Mouse (Mus musculus): ENCODE measurements at regions not wholly inside any gene's neighbourhood (a gene's known extent, or its start where the extent isn't known, plus 50 kb on each side); places are given as distances from the start of the nearest gene placed in this dataset.
"Not testable (repeated sequence)": the region's sequence is repeated elsewhere in the genome, so short reads cannot be mapped to it uniquely, and the experiment has no call there.

GRCm38 (mm10) chr13:75461273-75461672, 245.3 kb upstream of the Ell2 start:
- no peak overlapping the region for H3K4me2 ChIP-seq (ENCODE audit: low read length)
- H3K27ac ChIP-seq (ENCODE audit: low read depth, low read length) = no peak overlapping the region
- H3K9ac ChIP-seq (ENCODE audit: low read depth, low read length) = no peak overlapping the region
- ATAC-seq = no peak
- H3K4me3 ChIP-seq (ENCODE audit: low read length) = no peak overlapping the region
- WGBS = 64% methylated on average over 2 of the region's 2 CpGs
- H3K36me3 ChIP-seq (ENCODE audit: control insufficient read depth, insufficient read depth, low read length) = no peaks in the 10 kb centered on the region
- no peaks in the 10 kb centered on the region for H3K27me3 ChIP-seq (replicated peaks; ENCODE audit: control insufficient read depth, insufficient read depth, low read length)
- no peaks in the 10 kb centered on the region for H3K4me1 ChIP-seq (ENCODE audit: control insufficient read depth, insufficient read depth, low read depth, low read length)
- no peaks in the 10 kb centered on the region for H3K9me3 ChIP-seq (ENCODE audit: control insufficient read depth, low read length)

DNA sequence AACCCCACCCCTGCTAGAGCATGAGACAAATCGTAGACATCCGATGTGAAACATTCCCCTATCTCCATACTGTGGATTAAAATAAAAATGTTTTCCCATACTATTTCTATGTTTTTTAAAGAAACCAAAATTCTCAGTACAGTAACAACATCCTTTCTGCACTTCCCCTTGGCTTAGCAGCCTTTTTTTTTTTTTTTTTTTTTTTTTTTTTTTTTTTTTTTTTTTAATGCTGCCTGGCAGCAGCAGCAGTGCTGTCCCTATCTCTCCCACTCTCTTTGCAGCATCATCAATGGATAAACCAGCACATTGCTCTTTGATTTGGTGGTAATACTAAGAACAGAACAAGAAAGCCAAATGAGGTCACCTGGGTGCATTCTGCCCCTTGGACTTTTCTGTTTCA, 239.3 kb upstream of the Ell2 start:
- Histone ChIP-seq H3K9ac (ENCODE audit: low read depth, low read length) (no peak overlapping the region), H3K4me1 (ENCODE audit: control insufficient read depth, insufficient read depth, low read depth, low read length) (no peaks in the 10 kb centered on the region), H3K9me3 (ENCODE audit: control insufficient read depth, low read length) (no peaks in the 10 kb centered on the region), H3K4me2 (ENCODE audit: low read length) (no peak overlapping the region), H3K27ac (ENCODE audit: low read depth, low read length) (no peak overlapping the region), H3K36me3 (ENCODE audit: control insufficient read depth, insufficient read depth, low read length) (no peaks in the 10 kb centered on the region), H3K27me3 (replicated peaks; ENCODE audit: control insufficient read depth, insufficient read depth, low read length) (no peaks in the 10 kb centered on the region), H3K4me3 (ENCODE audit: low read length) (no peak overlapping the region)
- ATAC-seq = no peak
- 96% methylated on average over 2 of the region's 2 CpGs for WGBS

DNA sequence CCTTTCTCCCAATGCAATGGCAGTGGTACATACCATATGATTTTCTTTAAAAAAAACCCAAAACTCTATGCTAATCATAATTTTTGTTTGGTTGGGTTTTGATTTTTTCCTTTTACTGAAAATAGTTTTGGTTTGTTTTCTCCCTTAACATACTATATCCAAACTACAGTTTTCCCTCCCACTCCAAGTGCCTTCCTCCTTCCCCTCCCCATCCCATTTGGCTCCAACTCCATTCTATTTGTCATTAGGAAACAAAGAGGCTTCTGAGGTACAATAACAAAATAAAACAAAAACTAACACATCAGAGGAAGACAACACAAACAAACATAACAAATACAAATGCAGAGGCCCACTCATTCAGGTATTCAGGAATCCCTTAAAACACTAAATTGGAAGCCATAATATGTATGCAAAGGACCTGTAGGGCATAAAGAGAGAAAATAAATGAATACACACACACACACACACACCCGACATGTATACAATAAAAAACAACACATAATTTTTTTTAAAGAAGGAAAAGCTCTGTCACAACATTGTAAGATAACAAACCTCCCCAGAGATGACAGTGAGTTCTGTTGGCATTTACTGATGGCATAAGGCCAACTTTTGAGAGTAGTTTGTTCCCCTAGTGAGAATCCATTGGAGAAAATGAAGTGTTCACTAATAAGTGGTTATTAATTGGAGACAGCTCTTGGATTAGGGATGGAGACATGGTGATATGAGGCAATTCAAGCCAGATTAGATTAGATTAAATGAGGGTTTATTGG, 230.5 kb upstream of the Ell2 start:
- no peak overlapping the region for H3K9ac ChIP-seq (ENCODE audit: low read depth, low read length)

GRCm38 (mm10) chr13:75483157-75483915, 223.2 kb upstream of the Ell2 start:
- ATAC-seq; H3K9ac ChIP-seq (ENCODE audit: low read depth, low read length); H3K9me3 ChIP-seq (ENCODE audit: control insufficient read depth, low read length); H3K27ac ChIP-seq (ENCODE audit: low read depth, low read length); H3K4me3 ChIP-seq (ENCODE audit: low read length); H3K4me2 ChIP-seq (ENCODE audit: low read length); H3K27me3 ChIP-seq (replicated peaks; ENCODE audit: control insufficient read depth, insufficient read depth, low read length); H3K36me3 ChIP-seq (ENCODE audit: control insufficient read depth, insufficient read depth, low read length); H3K4me1 ChIP-seq (ENCODE audit: control insufficient read depth, insufficient read depth, low read depth, low read length): not testable (repeated sequence)
- 90% methylated on average over 7 of the region's 7 CpGs for WGBS

More for the DNA sequence above, 230.5 kb upstream of the Ell2 start:
- Histone ChIP-seq H3K27me3 (replicated peaks; ENCODE audit: control insufficient read depth, insufficient read depth, low read length) (no peaks in the 10 kb centered on the region), H3K4me2 (ENCODE audit: low read length) (no peak overlapping the region), H3K27ac (ENCODE audit: low read depth, low read length) (no peak overlapping the region), H3K36me3 (ENCODE audit: control insufficient read depth, insufficient read depth, low read length) (no peaks in the 10 kb centered on the region), H3K4me3 (ENCODE audit: low read length) (no peak overlapping the region), H3K9me3 (ENCODE audit: control insufficient read depth, low read length) (no peaks in the 10 kb centered on the region; the same call in 1 of the 2 replicates), H3K4me1 (ENCODE audit: control insufficient read depth, insufficient read depth, low read depth, low read length) (no peaks in the 10 kb centered on the region)
- no peak for ATAC-seq
- 91% methylated on average over 1 of the region's 1 CpGs for WGBS

GRCm38 (mm10) chr13:75484252-75484651, 222.3 kb upstream of the Ell2 start:
- not testable (repeated sequence) for H3K4me2 ChIP-seq (ENCODE audit: low read length); H3K9me3 ChIP-seq (ENCODE audit: control insufficient read depth, low read length); H3K4me1 ChIP-seq (ENCODE audit: control insufficient read depth, insufficient read depth, low read depth, low read length); ATAC-seq; H3K4me3 ChIP-seq (ENCODE audit: low read length); H3K27me3 ChIP-seq (replicated peaks; ENCODE audit: control insufficient read depth, insufficient read depth, low read length); H3K36me3 ChIP-seq (ENCODE audit: control insufficient read depth, insufficient read depth, low read length); H3K9ac ChIP-seq (ENCODE audit: low read depth, low read length); H3K27ac ChIP-seq (ENCODE audit: low read depth, low read length)
- 90% methylated on average over 2 of the region's 2 CpGs for WGBS

DNA sequence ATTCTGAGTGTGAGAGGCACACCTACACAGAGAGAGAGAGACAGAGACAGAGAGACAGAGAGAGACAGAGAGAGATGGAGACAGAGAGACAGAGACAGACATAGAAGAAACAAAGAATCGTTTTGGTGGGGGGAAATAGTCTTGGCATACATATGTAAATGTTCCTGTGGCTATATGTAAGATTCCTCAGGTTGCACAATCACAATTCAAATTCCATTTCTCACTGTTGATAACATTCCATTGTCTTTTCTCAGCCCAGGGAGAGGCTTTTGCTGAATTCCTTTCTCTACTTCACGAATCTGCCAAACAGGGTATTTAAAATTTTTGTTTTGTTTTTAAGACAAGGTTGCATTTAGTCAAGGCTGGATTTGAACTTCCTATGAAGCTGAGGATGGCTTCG, 205.0 kb upstream of the Ell2 start:
- no peak for ATAC-seq
- Histone ChIP-seq H3K9ac (ENCODE audit: low read depth, low read length) (no peak overlapping the region), H3K27me3 (replicated peaks; ENCODE audit: control insufficient read depth, insufficient read depth, low read length) (no peaks in the 10 kb centered on the region), H3K4me2 (ENCODE audit: low read length) (no peak overlapping the region), H3K36me3 (ENCODE audit: control insufficient read depth, insufficient read depth, low read length) (no peaks in the 10 kb centered on the region), H3K4me1 (ENCODE audit: control insufficient read depth, insufficient read depth, low read depth, low read length) (no peaks in the 10 kb centered on the region), H3K4me3 (ENCODE audit: low read length) (no peak overlapping the region), H3K9me3 (ENCODE audit: control insufficient read depth, low read length) (no peaks in the 10 kb centered on the region), H3K27ac (ENCODE audit: low read depth, low read length) (no peak overlapping the region)
- 77% methylated on average over 3 of the region's 3 CpGs for WGBS

- H3K27me3 ChIP-seq (replicated peaks; ENCODE audit: control insufficient read depth, insufficient read depth, low read length) = no peaks in the 10 kb centered on the region
- H3K9me3 ChIP-seq (ENCODE audit: control insufficient read depth, low read length) = no peaks in the 10 kb centered on the region
- no peak overlapping the region for H3K9ac ChIP-seq (ENCODE audit: low read depth, low read length)
- no peaks in the 10 kb centered on the region for H3K36me3 ChIP-seq (ENCODE audit: control insufficient read depth, insufficient read depth, low read length)
- no peak overlapping the region for H3K4me2 ChIP-seq (ENCODE audit: low read length)
- no peak for ATAC-seq
- no peak overlapping the region for H3K4me3 ChIP-seq (ENCODE audit: low read length)
- H3K4me1 ChIP-seq (ENCODE audit: control insufficient read depth, insufficient read depth, low read depth, low read length) = no peaks in the 10 kb centered on the region
- no peak overlapping the region for H3K27ac ChIP-seq (ENCODE audit: low read depth, low read length)
Measured at GRCm38 (mm10) chr13:75503394-75503793, 203.2 kb upstream of the Ell2 start.

DNA sequence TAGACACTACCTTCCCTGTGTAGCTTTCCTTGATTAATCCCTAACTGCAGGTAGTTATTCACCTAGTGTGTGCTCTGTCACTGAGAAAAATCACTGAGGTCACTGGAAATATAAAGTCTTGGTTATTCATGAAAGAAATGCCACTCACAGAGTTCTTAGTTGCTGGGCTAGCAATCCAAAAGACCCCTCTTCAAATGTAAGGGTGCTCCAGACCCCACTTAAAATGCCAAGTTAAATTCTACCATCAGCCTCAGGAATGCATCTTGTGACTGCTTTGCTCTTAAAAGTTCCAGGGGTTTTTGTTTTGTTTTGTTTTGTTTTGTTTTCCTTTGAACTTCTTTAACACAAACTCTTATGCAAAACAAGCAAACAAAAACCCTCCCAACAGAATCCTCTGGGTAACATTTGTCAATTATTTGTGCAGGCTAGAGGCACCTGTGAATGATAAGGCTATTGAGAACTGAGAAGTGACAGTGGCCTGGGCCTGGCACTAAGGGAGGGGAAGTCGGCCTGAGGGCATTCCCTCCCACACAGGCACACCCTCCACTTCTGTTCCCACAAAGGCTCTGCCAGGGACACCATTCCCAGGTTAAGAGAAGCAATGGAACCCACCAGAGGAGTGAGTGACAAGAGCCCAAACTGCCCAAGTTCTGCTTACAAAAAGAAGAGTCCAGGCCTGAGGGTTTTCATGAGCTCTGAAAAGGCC, 192.1 kb upstream of the Ell2 start:
- no peak overlapping the region for H3K9ac ChIP-seq (ENCODE audit: low read depth, low read length)
- H3K9me3 ChIP-seq (ENCODE audit: control insufficient read depth, low read length) = no peaks in the 10 kb centered on the region
- H3K36me3 ChIP-seq (ENCODE audit: control insufficient read depth, insufficient read depth, low read length) = no peaks in the 10 kb centered on the region
- 54% methylated on average over 1 of the region's 1 CpGs for WGBS
- H3K27ac ChIP-seq (ENCODE audit: low read depth, low read length) = no peak overlapping the region
- H3K4me2 ChIP-seq (ENCODE audit: low read length) = no peak overlapping the region
- no peak for ATAC-seq
- H3K4me3 ChIP-seq (ENCODE audit: low read length) = no peak overlapping the region
- no peaks in the 10 kb centered on the region for H3K4me1 ChIP-seq (ENCODE audit: control insufficient read depth, insufficient read depth, low read depth, low read length)
- H3K27me3 ChIP-seq (replicated peaks; ENCODE audit: control insufficient read depth, insufficient read depth, low read length) = no peaks in the 10 kb centered on the region
